Mouse (Mus musculus) cerebellum, adult 8-10 months (tissue): ENCODE data around the gene Gpr39.
"Not testable (repeated sequence)": the region's sequence is repeated elsewhere in the genome, so short reads cannot be mapped to it uniquely, and the experiment has no call there.

Source experiments
- DNase-seq: peaks from one replicate; pipeline ENCODE4 v3.0.0; 2022

The Gpr39 gene

GRCm38 (mm10) chr1:125676790-125677273 is at the start of gene Gpr39:
Gpr39 (plus strand) TSS chr1:125676995.
- DNase-seq: no peak

- DNase-seq: peak; percentile 9
Observed at GRCm38 (mm10) chr1:125639501-125640253, 37.1 kb upstream of the Gpr39 start.

DNA sequence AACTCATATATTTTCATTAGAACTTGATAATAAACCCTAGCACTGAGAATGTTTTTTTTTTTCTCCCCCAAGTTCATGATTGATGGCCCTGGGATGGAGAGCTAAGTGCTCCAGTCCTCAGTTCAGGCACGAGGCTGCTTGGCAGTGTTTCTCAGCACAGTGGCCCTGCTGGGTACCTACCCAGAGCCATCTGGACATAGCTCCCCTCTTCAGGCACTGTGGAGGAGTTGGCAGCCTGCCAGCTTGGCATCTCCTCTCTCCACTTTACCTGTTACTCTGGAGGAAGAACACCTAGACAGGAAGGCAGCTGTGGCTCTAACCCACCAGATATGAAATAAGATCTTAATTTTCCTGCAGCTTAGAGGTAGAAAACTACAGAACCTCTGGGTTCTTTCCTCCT is 33.2 kb upstream of the Gpr39 start:
- DNase-seq: peak; percentile 10

DNA sequence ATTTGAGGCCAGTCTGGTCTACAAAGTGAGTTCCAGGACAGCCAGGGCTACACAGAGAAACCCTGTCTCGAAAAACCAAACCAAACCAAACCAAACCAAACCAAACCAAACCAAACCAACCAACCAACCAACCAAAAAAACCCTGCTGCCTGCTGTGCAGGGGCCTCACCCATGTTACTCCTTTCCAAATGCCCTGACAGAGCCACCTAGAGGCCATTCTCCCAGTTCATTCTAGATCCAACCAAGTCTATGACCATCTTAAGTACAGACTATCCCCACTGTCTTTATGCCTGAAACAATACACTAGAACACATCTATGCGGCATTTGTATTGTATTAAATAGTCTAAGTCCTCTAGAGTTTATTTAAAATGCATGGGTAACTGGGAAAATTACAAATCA is 30.0 kb upstream of the Gpr39 start:
- DNase-seq: not testable (repeated sequence)

DNA sequence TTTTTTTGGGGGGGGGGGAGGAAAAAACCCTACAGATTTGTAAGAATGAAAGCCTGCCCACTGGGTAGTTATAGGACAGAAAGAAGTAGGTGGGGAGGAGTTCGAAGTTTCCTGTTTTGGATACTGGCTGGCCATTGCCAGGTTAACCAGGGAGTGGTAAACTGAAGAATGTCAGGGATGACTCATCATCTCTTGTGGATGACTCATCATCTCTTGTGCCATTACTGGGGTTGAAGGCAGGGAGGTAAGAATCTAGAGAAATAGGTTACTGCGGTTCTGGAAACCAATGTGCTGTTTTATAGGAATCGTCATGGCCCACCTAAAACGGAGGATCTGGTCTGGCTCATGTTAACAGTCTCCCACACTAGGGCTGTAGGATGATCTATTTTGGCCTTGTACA is 28.8 kb upstream of the Gpr39 start:
- no peak for DNase-seq

DNA sequence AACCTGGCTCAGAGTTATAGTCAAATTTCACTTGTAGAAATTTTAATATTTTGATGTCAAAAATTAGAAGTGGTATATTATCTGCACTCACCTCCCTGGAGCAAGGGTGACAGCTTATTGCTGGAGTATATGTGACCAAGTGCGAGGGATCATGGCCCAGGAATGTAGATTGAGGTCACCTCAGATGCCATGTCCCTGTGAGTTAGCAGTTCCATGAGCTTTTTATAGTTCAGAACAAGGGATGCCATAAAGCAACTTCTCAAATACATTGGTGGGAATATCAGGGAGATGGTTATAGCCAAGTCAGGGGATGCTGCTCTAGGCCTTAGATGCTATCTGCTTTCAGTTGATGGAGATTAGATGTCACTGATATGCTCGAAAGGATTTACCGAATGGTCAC is 27.7 kb upstream of the Gpr39 start:
- DNase-seq: no peak

GRCm38 (mm10) chr1:125652836-125653594 is 23.8 kb upstream of the Gpr39 start:
- DNase-seq: no peak

- no peak for DNase-seq
Observed at GRCm38 (mm10) chr1:125657416-125657815, 19.4 kb upstream of the Gpr39 start.

- no peak for DNase-seq
Observed at GRCm38 (mm10) chr1:125660151-125660550, 16.6 kb upstream of the Gpr39 start.

DNA sequence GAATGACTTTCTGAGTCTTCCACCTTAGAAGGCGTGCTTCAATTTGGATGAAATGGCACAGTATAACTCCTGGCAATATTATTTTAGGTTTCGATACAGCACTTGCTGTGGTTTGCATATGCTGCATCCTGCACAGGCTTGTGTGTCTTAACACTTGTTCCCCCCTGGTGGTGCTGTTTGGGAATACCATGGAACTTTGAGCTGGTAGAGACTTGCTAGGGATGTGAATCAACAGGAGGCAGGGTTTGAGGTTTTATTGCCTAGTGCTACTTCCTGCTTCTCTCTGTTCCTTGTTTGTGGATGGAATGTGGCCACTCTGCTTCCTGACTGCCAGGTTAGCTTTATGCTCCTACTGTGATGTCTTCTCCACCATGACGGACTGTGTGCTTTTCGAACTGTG is 15.9 kb upstream of the Gpr39 start:
- DNase-seq: no peak

DNA sequence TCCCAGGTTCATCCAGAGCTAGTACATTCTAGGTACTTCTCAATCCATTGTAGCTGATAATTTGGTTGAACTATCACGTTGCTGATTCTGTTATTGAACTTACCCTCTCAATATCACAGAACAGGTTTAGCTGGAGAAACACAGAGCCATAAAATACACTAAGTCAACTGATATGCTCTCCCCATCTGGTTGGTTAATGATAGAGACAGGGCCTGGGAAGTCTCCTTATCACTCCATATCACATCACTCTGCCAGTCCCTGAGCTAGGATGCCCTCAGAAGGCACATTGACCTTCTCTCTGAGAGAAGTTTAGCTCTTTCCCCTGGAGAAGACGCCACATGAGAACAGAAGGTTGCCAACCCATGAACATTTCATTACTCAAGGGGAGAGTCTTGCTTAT is 14.7 kb upstream of the Gpr39 start:
- no peak for DNase-seq

GRCm38 (mm10) chr1:125662660-125663059 is 14.1 kb upstream of the Gpr39 start:
- DNase-seq: no peak

- no peak for DNase-seq
Observed at GRCm38 (mm10) chr1:125663104-125663503, 13.7 kb upstream of the Gpr39 start.

GRCm38 (mm10) chr1:125665127-125665637 is 11.6 kb upstream of the Gpr39 start:
- DNase-seq: no peak

- no peak for DNase-seq
Observed at GRCm38 (mm10) chr1:125669035-125669434, 7.8 kb upstream of the Gpr39 start.

DNA sequence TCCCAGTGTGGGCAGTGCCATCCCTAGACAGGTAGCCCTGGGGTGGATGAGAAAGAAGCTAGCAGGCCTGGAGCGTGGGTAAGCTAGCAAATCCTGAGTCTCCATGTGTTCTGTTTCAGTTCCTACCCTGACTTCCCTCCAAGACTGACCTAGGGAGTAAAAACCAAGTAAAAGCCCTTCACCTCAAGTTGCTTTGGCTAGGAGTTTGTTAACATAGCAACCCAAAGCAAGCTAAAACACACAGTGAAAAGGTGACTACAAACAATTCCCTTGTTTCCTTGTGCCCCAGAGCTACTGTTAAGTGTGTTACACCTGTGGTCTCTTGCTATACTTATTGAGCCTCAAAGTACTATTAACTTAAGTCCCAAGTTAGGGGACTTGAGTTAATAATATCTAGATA is 1.6 kb upstream of the Gpr39 start:
- no peak for DNase-seq

DNA sequence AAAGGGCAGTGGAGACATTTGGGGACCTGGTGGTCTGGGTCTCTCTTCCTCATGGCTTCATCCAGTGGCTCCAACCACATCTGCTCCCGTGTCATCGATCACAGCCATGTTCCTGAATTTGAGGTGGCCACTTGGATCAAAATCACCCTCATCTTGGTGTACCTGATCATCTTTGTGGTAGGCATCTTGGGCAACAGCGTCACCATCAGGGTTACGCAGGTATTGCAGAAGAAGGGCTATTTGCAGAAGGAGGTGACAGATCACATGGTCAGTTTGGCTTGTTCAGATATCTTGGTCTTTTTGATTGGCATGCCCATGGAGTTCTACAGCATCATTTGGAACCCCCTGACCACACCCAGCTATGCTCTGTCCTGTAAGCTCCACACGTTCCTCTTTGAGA is 491 bp downstream of the Gpr39 start:
- DNase-seq: no peak

GRCm38 (mm10) chr1:125679522-125680077 is 2.8 kb downstream of the Gpr39 start:
- no peak for DNase-seq

DNA sequence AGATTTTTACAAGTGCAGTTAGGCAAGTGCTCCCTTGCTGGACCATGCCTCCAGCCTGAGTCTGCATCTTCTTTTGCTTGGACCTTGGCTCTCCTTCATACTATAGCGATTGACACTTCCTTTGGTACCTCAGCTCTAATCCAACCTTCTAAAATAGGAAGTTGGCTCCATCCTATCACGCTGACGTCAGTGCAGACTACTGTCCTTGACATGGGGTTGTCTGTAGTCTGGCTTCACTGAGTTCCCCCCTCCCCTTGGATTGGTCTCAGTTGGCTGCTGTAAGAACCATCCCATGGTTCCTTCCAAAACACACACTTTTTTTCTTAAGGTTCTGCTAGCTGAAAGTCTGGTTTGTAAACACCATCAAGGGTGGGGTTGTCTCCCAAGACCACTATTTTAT is 7.6 kb downstream of the Gpr39 start:
- DNase-seq: no peak

DNA sequence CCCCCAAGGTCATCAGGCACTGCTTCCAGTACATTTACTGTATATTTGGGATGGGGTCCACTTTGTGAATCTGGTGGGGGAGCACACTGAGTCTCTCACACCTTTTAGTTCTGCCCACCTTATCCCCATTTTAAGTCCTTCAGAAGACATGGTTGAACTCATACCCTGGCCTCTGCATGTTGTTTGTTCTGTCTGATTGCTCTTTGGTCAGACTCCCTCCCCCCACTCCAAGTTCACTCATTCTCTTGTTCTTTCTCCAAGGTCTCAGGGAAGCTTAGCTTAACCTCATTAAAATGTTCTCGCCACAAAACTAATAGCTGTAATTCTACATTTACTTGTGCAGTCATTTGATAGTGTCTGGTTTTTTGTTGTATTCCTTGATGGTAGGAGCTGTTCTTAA is 8.5 kb downstream of the Gpr39 start:
- no peak for DNase-seq

- no peak for DNase-seq
Observed at GRCm38 (mm10) chr1:125687701-125688420, 11.1 kb downstream of the Gpr39 start.

GRCm38 (mm10) chr1:125693541-125693940 is 16.7 kb downstream of the Gpr39 start:
- no peak for DNase-seq

DNA sequence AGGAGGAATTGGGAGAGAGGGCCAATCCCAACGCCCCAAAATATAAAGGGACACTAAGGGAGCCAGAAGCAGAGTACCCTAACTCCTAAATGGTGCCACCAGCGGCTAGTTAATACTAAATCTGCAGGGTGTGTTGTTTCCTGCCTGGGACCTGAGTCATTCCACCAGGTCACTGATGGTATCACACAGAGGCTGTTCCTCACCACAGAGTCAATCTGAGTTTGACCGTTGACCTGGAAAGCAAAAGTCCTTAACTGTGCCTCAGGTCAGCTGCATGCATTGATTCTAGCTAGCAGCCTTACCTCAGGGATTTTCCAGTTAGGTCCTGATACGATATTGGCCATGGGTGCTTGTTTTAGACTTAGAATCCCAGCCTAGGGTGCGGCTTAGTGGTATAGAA is 17.5 kb downstream of the Gpr39 start:
- no peak for DNase-seq
